Mouse (Mus musculus) embryo, embryonic 10.5 days (tissue): Measurements from ENCODE around the gene Anapc2.

Experiments
- DNase-seq: peaks from one replicate; pipeline ENCODE4 v3.0.0-alpha.2; 2015; ENCODE audit warnings: low spot score

Gene Anapc2

GRCm38 (mm10) chr2:25303931-25304656, 31.8 kb downstream of the Anapc2 start:
- DNase-seq, result no peak

- DNase-seq, result peak; percentile 75
Measured at GRCm38 (mm10) chr2:25304657-25305541, 32.6 kb downstream of the Anapc2 start.

GRCm38 (mm10) chr2:25305587-25306359, 33.5 kb downstream of the Anapc2 start:
- no peak for DNase-seq

GRCm38 (mm10) chr2:25310180-25310579, 37.9 kb downstream of the Anapc2 start:
- no peak for DNase-seq

GRCm38 (mm10) chr2:25310969-25311368, 38.7 kb downstream of the Anapc2 start:
- no peak for DNase-seq

- no peak for DNase-seq
Measured at GRCm38 (mm10) chr2:25311491-25311891, 39.2 kb downstream of the Anapc2 start.

GRCm38 (mm10) chr2:25318119-25318966, 46.1 kb downstream of the Anapc2 start:
- no peak for DNase-seq

- peak; percentile 81 for DNase-seq
Measured at GRCm38 (mm10) chr2:25318971-25319773, 46.9 kb downstream of the Anapc2 start, which contains the start of gene Grin1. Gene Grin1, minus strand, starts transcription at chr2:25319187.

GRCm38 (mm10) chr2:25320084-25320483, 47.8 kb downstream of the Anapc2 start:
- no peak for DNase-seq

- no peak for DNase-seq
Measured at GRCm38 (mm10) chr2:25326036-25326435, 53.8 kb downstream of the Anapc2 start.

- peak; percentile 68 for DNase-seq
Measured at GRCm38 (mm10) chr2:25328440-25328839, 56.2 kb downstream of the Anapc2 start.

GRCm38 (mm10) chr2:25331470-25331869, 59.2 kb downstream of the Anapc2 start:
- peak; percentile 5 for DNase-seq

GRCm38 (mm10) chr2:25332286-25333160, 60.2 kb downstream of the Anapc2 start, which contains the start of gene Man1b1:
Gene Man1b1, plus strand, starts transcription at chr2:25332338.
- peak; percentile 100 for DNase-seq

GRCm38 (mm10) chr2:25333569-25333968, 61.3 kb downstream of the Anapc2 start:
- DNase-seq, result no peak
